Mouse (Mus musculus) midbrain, embryonic 16.5 days (tissue): ENCODE data around the gene Klhdc4. TPM values are rescaled to one million over a fixed set of nuclear protein-coding genes. Genes with fewer than 3 reads are reported as not detected.

Experiments used
- ATAC-seq: fragments of 200-750 bp; cut with Nextera tagmentation; 2 replicates; pipeline ENCODE4 v1.8.0; 2017; ENCODE audit warnings: moderate TSS enrichment
- H3K27ac ChIP-seq: fragments of 300-500 bp; sonication (generic); 2 replicates; pipeline ENCODE4 v1.5.1; 2014; ENCODE audit warnings: mild to moderate bottlenecking, low read length, mixed read lengths
- H3K27me3 ChIP-seq: fragments of 300-500 bp; sonication (generic); 2 replicates; pipeline ENCODE4 v1.6.1; 2014; ENCODE audit warnings: low read depth, low read length, mixed read lengths; ENCODE audit not compliant: control insufficient read depth, insufficient read depth
- H3K36me3 ChIP-seq: fragments of 300-500 bp; sonication (generic); 2 replicates; pipeline ENCODE4 v1.6.1; 2014; ENCODE audit warnings: mild to moderate bottlenecking, low read length, moderate library complexity, mixed read lengths; ENCODE audit not compliant: control insufficient read depth, insufficient read depth
- H3K4me1 ChIP-seq: fragments of 300-500 bp; sonication (generic); 2 replicates; pipeline ENCODE4 v1.6.1; 2014; ENCODE audit warnings: mild to moderate bottlenecking, low read length, mixed read lengths; ENCODE audit not compliant: control insufficient read depth, insufficient read depth
- H3K4me2 ChIP-seq: fragments of 300-500 bp; sonication (generic); 2 replicates; pipeline ENCODE4 v1.6.1; 2014; ENCODE audit warnings: mild to moderate bottlenecking, low read length, mixed read lengths
- H3K4me3 ChIP-seq: fragments of 300-500 bp; sonication (generic); 2 replicates; pipeline ENCODE4 v1.5.1; 2014; ENCODE audit warnings: low read depth, mild to moderate bottlenecking, low read length, moderate library complexity, mixed read lengths
- H3K9ac ChIP-seq: fragments of 300-500 bp; sonication (generic); 2 replicates; pipeline ENCODE4 v1.6.1; 2014; ENCODE audit warnings: low read depth, low read length, mixed read lengths
- H3K9me3 ChIP-seq: fragments of 300-500 bp; sonication (generic); replicated peaks from 2 replicates; pipeline ENCODE4 v1.6.1; 2014; ENCODE audit warnings: mild to moderate bottlenecking, low read length, mixed read lengths; ENCODE audit not compliant: control insufficient read depth, poor library complexity, severe bottlenecking
- WGBS: fragments of 180-500 bp; shearing (Covaris S2); extraction: QIAGEN DNeasy Blood & Tissue Kit; methylation state at CpG from one replicate; pipeline ENCODE4 v1.1.7; 2014; 5-methylcytosine and 5-hydroxymethylcytosine counted together
- polyA plus RNA-seq: library from polyadenylated mRNA; unstranded; fragments of >200 nt; fragmentation: Nextera tagmentation; extraction: Ambion mirVana; gene quantifications from 2 replicates; pipeline ENCODE4 v1.2.1, GENCODE M21; 2015

Gene Klhdc4
- polyA plus RNA-seq, 1 experiment from 2014 or later = 43.3 TPM

- Histone ChIP-seq H3K9ac (no peak overlapping the region), H3K27me3 (no peaks in the 10 kb centered on the region)
- ATAC-seq = no peak
These were observed 15.4 kb upstream of the Klhdc4 start for GRCm38 (mm10) chr8:121844765-121845164.

GRCm38 (mm10) chr8:121843184-121843733 is 13.9 kb upstream of the Klhdc4 start:
- Histone ChIP-seq H3K4me1 (no peaks in the 10 kb centered on the region), H3K9ac (no peak overlapping the region), H3K9me3 (no peaks in the 10 kb centered on the region), H3K27ac (no peak overlapping the region), H3K4me2 (no peak overlapping the region), H3K36me3 (no peaks in the 10 kb centered on the region), H3K4me3 (no peak overlapping the region), H3K27me3 (no peaks in the 10 kb centered on the region)
- ATAC-seq = no peak
- 70% methylated on average over 3 of the region's 3 CpGs for WGBS

More at GRCm38 (mm10) chr8:121844765-121845164, 15.4 kb upstream of the Klhdc4 start:
- Histone ChIP-seq H3K4me2 (no peak overlapping the region), H3K27ac (no peak overlapping the region), H3K4me3 (no peak overlapping the region), H3K9me3 (no peaks in the 10 kb centered on the region), H3K36me3 (no peaks in the 10 kb centered on the region), H3K4me1 (no peaks in the 10 kb centered on the region)
- WGBS = 39% methylated on average over 6 of the region's 7 CpGs

- Histone ChIP-seq H3K27me3 (no peaks in the 10 kb centered on the region), H3K4me2 (no peak overlapping the region), H3K4me3 (no peak overlapping the region), H3K4me1 (no peaks in the 10 kb centered on the region), H3K9ac (no peak overlapping the region), H3K27ac (no peak overlapping the region), H3K36me3 (no peaks in the 10 kb centered on the region), H3K9me3 (no peaks in the 10 kb centered on the region)
- no peak for ATAC-seq
- WGBS = 91% methylated on average over 8 of the region's 8 CpGs
These were observed 12.9 kb upstream of the Klhdc4 start for GRCm38 (mm10) chr8:121842064-121842955.

DNA sequence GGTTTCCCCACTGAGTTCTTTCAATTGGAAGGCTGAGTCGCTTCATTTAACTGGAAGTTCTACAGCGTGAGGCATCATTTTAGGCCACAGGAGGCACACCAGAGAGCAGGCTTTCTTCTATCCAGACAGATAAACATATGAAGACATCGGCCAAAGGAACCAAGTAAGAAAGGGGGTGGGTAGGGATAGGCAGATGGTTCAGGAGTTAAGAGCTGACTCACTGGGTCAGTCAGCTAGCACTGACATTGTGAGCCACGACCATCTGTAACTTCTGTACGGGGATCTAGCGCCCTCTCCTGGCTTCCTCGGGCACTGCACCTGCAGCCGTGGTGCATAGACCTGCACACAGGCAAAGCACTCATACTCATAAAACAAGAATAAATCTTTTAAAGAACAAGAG is 11.9 kb upstream of the Klhdc4 start:
- 45% methylated on average over 8 of the region's 8 CpGs for WGBS

DNA sequence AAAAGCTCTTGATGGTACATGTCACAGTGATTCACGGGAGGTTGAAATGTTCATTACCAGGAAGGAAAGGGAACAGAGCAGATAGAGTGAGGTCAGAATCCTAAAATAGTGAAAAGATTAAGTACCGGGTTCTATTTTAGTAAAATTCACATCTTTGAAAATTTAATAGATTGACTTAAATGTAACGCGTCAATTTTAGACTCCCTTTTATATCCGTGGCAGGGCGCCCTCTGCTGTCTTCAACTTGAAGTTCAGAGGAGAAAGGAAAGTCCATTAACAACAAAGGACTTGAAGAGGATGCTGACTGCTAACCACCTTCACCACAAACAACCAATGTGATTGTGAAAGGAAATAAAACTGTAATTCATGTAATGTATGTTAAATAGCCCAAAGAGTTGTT is 3.1 kb upstream of the Klhdc4 start:
- H3K9ac ChIP-seq = no peak overlapping the region
- H3K27ac ChIP-seq = no peak overlapping the region
- 0 out of 2 replicates have a peak overlapping the region, but pooled peaks have one; percentile 9 for H3K4me2 ChIP-seq
- no peaks in the 10 kb centered on the region for H3K36me3 ChIP-seq
- no peak for ATAC-seq
- 14% methylated on average over 6 of the region's 6 CpGs for WGBS
- peaks cover 17% of the 10 kb centered on the region for H3K4me1 ChIP-seq
- no peaks in the 10 kb centered on the region for H3K27me3 ChIP-seq
- no peaks in the 10 kb centered on the region for H3K9me3 ChIP-seq
- H3K4me3 ChIP-seq = no peak overlapping the region

More for the DNA sequence above, 11.9 kb upstream of the Klhdc4 start:
- no peak overlapping the region for H3K9ac ChIP-seq
- H3K4me1 ChIP-seq = no peaks in the 10 kb centered on the region
- no peak overlapping the region for H3K4me3 ChIP-seq
- no peak overlapping the region for H3K27ac ChIP-seq
- H3K27me3 ChIP-seq = no peaks in the 10 kb centered on the region
- ATAC-seq = no peak
- no peak overlapping the region for H3K4me2 ChIP-seq
- no peaks in the 10 kb centered on the region for H3K36me3 ChIP-seq
- no peaks in the 10 kb centered on the region for H3K9me3 ChIP-seq

- H3K4me2 ChIP-seq = no peak overlapping the region
- no peak overlapping the region for H3K27ac ChIP-seq
- H3K9ac ChIP-seq = no peak overlapping the region
- WGBS = 73% methylated on average over 2 of the region's 2 CpGs
- no peaks in the 10 kb centered on the region for H3K9me3 ChIP-seq
- no peaks in the 10 kb centered on the region for H3K27me3 ChIP-seq
- no peak for ATAC-seq
- no peaks in the 10 kb centered on the region for H3K36me3 ChIP-seq
- peaks cover 17% of the 10 kb centered on the region for H3K4me1 ChIP-seq
- H3K4me3 ChIP-seq = no peak overlapping the region
These were observed 2.7 kb upstream of the Klhdc4 start for GRCm38 (mm10) chr8:121832061-121832460.

DNA sequence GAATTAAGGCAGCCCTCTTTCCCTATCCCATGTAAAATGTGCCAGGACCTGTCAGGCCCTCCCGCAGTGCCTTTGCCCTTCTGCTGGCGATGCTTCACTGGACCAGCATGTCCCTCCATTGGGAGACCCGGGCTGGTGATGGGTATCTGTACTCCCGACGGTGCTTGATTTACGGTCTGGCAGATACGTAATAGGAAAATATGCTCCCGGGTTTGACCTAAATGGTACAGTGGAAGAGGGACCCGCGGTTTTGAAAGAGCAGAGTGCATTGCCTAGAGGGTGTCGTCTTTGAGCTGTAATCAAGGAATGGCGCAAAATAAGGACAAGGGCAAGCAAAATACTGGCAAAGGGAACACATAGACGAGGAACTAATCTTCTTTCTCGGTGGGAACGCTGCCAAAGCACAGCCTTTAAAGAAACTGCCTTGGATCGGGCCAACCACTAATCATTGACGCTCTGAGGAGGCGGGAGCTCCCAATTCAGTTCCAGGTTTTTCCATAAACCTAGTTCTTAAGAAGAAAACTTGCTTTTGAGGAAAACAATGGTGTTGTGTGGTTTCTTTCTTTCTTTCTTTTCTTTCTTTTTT is 501 bp upstream of the Klhdc4 start:
- Histone ChIP-seq H3K27me3 (no peaks in the 10 kb centered on the region), H3K4me3 (peak overlapping the region; percentile 93), H3K4me2 (peak overlapping the region; percentile 74), H3K9me3 (no peaks in the 10 kb centered on the region), H3K4me1 (peaks cover 17% of the 10 kb centered on the region), H3K36me3 (no peaks in the 10 kb centered on the region), H3K9ac (peak overlapping the region; percentile 82), H3K27ac (peak overlapping the region; percentile 83)
- ATAC-seq = peak; percentile 84
- 15% methylated on average over 18 of the region's 18 CpGs for WGBS

DNA sequence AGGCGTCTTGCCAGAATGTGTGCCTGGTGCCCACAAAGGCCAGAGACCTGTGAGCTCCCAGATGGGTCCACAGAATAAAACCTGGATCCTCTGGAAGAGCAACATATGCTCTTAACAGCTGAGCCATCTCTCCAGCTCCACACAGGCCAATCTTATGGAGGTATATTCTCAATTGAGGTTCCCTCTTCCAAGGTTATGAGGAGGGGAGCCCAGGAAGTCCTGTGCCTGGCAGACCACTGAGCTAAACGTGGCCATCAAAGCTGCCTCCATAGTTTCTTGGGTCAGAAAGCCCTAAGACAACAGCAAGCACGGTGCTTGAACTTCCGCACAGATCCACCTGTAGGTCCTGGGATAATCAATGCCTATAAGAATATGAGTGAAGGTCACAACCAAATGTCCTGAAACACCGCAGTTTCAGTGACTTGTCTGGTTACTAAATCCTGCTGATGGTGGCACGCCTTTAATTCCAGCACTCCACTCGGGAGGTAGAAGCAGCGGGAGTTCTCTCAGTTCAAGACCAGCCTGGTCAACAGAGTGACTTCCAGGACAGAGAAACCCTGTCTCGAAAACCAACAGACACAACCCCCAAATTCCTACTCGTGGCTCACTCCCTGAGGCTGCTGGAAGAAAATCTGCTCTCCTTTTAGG is 869 bp downstream of the Klhdc4 start:
- WGBS = 40% methylated on average over 10 of the region's 10 CpGs
- H3K9ac ChIP-seq = peak overlapping the region; percentile 82
- H3K4me2 ChIP-seq = peak overlapping the region; percentile 97
- H3K4me3 ChIP-seq = peak overlapping the region; percentile 93
- H3K4me1 ChIP-seq = peaks cover 17% of the 10 kb centered on the region
- no peaks in the 10 kb centered on the region for H3K9me3 ChIP-seq
- H3K36me3 ChIP-seq = no peaks in the 10 kb centered on the region
- H3K27ac ChIP-seq = no peak overlapping the region
- no peak for ATAC-seq
- H3K27me3 ChIP-seq = no peaks in the 10 kb centered on the region
